Mouse (Mus musculus) c-Kit-positive CD71-positive TER-119-negative erythroid progenitor cells, embryonic 14.5 days (primary cell): ENCODE results near the gene Map3k12.

Experiments used
- DNase-seq: peaks from one replicate; pipeline ENCODE4 v3.0.0-alpha.2; 2013; ENCODE audit warnings: low read depth

Map3k12 gene

DNA sequence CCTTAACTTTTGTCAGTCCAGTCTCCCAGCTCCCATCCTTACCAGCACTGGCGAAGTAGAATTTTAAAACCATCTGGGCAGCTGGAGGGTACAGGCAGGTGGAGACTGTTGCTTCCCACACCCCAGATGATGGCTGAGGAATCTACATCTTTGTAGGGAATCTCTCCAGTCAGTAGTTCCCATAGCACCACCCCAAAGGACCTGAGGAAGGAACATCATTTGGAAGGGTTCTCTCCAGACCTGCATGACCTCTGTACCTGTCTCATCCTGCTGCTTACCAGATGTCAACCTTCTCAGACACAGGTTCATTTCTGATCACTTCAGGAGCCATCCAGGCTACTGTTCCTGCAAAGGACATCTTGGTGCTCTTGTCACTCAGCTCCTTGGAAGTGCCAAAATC lies 13.4 kb downstream of the Map3k12 start, which contains the start of gene Gm10337:
Gene Gm10337, plus strand, starts transcription at position 276 of the 400 bp plus-strand sequence.
- no peak for DNase-seq

DNA sequence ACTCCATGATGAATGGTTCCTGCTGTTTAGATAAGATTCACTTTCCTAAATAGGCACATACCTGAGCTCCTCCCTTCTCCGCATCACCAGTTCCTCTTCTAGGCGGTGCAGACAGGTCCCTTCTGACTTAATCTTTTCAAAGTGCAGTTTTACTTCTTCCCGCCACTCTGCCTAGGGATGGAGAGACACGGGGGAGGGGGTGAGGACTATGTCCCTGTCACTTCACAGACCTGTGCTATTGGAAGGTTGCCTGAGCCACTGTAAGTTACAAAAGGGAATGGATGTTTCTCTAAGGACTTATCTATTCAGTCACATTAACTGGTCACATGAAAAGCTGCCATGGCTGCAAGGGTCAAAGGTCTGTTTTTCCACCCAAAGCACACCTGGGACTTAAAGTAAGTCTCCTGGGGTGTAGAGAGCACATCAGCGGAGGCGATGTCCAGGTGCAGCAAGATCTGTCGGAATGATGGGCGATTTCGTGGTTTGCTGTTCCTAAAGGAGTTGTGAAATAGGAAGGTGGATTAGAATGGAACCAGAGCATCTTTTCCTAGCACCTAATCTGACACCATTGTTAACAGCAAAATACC lies 14.5 kb downstream of the Map3k12 start:
- DNase-seq = no peak

DNA sequence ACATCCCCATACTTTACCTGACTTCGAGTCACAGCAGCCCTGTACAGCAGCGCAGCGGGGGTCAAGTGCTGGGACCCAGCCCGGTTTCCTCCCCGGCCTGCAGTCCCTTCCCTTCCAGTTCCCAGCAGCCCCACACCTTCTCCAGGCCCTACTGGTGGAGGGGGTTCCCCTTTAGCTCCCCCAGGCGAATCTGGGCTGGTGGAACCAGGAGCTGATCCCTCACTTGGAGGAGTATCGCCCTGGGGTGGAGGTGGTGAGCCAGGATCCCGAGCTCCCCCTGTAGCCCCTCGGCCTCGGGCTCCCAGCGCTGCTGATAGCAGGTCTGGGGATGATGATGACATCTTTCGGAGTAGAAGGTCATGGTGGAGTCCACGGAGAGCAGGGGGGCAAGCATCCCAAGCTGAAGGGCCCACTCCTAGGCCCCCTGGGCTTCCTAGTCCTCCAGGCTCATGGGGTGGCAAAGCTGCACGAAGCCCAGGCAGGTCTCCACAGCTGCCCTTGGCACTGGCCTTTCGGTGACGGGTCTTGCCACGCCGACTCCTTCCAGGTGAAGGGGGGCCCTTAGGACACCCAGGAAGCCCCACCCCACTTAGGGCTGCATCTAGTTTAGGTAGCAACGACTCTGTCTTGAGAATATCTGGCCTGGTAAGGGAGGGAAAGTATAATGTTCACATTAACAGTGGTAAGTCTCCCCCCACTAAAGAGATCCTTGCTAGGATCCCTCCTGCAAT lies 15.6 kb downstream of the Map3k12 start:
- no peak for DNase-seq

DNA sequence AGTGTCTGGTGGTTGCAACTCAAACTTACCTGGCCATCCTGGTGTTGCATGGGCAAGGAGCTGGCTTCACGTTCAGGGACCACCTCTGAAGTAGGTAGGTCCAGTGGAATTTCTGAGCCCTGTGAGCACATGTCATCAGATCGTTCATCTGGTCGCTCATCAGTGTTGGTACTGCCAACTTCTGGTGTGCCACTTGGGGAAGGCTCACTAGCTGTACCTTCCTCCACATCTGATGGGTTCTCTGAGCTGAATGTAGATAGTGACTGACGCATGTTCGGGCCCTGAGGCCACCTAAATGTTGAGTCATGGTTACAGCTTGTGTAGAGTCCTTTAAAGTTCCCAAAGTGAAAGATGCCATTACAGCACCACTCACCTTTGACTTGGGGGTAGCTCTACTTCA lies 16.4 kb downstream of the Map3k12 start:
- no peak for DNase-seq

DNA sequence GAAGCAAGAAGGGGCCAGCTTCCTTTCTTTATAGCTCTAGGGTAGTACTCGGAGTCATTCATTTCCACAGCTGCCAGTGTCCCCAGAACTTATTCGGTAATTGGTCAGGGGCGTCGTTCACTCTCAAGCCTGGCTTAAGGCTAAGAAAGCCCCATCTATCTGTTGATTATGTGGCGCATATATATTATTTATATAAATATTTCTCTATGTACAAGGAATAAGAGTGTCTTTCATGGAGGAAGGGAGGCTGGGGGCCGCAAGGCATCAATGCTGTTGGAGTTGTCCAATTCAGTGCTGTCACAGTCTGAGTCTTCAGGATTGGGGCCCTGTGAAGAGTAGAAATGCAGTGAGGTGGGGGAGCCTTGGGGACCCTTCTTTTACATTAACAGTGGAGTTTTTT lies 17.0 kb downstream of the Map3k12 start:
- DNase-seq = no peak

DNA sequence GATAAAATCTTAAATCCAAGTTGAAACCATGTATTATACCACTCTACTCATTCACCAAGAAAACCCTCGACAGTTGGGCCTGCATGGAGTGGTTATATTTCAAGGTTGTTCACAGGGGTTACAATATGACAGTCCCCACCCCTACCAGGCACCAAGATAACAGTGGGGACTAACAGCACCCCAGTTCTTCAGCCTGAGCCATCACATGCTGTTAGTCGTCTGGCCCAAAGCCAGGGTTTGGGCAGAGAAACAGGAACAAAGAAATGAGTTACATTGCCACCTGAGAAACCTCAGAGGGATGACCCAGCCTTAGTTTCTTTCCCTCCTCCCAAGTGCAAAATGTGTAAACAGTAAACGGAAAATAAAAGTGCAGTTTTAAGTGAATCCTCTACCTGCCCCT lies 17.5 kb downstream of the Map3k12 start:
- no peak for DNase-seq

DNA sequence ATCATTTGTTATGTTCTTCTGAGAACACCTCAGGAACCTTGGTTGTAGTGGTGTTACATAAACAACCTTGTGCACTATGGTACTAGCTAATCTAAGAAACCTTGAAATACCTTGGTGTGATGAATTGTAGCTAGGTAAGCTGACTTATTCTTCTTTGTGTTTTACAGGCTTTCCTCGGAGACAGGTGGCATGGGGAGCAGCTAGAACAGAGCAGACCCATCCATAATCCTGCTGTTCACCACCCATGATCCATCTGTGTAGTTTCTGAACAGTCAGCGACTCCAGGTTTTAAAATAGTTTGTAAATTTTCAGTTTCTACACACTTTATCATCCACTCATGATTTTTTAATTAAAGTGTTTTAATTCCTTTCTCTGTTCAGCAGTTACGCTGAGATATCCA lies 18.5 kb downstream of the Map3k12 start:
- DNase-seq = no peak

DNA sequence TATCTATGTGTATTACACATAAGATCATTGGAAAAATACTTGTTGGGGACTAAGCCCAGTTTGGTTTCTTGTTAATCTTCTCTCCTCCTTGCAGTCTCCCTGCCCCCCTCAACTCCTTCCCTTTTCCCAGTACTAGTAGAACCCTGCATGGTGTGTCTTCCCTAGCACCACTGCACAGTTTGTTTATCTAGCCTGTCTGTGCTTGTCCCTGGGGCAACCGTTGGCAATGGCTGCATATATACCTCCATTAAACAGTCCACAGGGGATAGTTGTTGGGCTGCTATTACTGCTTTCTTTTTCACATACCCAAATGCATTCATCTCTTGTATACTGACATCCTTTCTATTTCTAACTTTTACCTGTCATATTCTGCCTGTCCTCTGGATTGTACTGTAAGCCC lies 29.2 kb downstream of the Map3k12 start:
- no peak for DNase-seq

DNA sequence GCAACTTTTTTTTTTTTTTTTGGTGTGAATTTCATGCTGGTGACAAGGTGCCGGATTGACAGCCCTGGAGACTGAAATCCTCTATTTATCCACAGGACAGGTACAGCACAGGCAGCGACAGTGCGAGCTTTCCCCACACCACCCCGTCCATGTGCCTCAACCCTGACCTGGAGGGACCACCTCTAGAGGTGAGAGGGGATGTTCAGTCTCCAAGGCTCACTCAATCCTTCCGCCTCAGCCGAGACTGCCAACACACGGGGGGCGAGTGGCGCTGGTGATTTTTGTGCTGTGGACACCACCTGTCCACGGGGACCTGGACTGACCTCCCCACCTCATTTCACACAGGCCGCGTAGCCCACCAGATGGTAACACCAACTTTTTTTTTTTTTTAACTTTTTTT lies 31.0 kb downstream of the Map3k12 start:
- DNase-seq = no peak

DNA sequence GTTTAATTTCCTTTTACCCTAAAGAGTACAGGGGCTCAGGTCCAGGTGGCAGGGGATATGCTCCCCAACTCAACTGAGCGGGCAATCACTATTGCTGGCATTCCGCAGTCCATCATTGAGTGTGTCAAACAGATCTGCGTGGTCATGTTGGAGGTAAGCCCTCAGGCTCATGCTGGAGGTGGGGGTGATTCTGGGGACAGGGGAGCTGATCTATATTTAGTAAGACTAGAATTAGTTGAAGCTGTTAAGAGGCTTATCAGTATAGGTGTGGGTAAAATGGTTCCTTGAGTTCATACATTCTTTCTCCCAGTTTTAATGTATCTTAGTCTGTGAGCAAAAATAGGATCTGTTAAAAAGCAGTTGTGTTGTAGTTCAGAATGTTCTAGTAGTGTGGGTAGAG lies 33.7 kb downstream of the Map3k12 start:
- no peak for DNase-seq

DNA sequence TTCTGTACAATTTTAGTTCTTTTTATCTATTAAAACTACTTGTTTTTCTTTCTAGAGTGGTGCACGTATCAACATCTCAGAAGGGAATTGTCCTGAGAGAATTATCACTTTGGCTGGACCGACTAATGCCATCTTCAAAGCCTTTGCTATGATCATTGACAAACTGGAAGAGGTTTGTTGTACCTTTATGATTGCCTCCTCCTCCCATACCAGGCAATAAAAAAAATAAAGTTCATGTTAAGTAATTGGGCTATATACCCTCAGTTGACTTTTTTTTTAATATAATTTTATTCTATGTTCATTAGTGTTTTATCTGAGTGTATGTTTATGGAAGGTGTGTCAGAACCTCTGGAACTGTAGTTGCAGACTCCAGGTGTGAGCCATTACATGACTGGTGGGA lies 42.3 kb downstream of the Map3k12 start:
- no peak for DNase-seq

DNA sequence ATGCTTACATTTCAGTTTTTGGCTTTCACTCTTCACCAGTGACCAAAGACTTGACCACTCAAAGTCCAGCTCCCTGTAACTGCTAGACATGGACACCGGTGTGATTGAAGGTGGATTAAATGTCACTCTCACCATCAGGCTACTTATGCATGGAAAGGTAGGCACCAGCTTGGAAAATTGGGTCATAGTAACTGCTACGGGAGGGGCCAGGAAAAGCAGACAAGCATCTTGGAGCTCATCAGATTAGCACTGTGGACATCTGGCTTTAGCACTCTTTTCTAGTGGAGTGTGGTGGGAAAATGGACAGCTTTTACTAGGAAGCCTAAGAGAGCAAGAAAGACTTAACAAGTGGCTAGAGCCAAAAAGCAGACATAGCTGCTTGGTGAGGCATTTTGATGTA lies 43.6 kb downstream of the Map3k12 start:
- DNase-seq = no peak

DNA sequence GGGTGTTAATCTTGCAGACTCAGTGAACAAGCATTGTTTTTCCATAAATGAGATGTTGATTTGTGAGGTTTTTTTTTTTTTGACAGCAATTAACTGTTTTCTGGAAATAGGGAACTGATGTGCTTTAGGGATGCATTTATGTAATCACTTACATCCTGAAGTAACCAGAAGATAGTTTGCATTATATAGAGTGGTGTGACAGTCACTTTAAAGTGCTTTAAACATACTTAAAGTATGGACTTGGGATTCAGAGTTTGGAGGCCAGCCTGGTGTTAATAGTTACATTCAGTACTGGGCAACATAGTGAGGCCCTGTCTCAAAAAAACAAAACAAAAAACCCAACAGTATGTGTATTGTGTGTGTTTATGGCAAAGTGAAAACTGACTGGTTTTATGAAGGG lies 45.1 kb downstream of the Map3k12 start:
- no peak for DNase-seq

DNA sequence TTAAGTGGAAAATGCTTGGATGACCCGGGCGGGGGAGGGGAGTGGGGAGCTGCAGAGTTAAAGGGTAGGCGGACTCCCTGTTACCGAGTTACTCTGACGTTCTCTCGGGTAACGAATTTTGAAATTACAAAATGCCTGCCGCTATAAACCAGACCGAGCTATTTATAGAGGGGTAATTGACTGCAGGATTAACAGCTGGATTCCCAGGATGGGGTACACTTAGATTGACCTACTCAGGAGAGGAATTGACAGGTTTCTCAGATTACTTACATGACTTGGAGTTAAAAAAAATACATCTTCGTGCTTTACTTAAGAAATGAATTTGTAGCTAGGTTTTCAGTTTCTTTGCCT lies 45.6 kb downstream of the Map3k12 start:
- no peak for DNase-seq

DNA sequence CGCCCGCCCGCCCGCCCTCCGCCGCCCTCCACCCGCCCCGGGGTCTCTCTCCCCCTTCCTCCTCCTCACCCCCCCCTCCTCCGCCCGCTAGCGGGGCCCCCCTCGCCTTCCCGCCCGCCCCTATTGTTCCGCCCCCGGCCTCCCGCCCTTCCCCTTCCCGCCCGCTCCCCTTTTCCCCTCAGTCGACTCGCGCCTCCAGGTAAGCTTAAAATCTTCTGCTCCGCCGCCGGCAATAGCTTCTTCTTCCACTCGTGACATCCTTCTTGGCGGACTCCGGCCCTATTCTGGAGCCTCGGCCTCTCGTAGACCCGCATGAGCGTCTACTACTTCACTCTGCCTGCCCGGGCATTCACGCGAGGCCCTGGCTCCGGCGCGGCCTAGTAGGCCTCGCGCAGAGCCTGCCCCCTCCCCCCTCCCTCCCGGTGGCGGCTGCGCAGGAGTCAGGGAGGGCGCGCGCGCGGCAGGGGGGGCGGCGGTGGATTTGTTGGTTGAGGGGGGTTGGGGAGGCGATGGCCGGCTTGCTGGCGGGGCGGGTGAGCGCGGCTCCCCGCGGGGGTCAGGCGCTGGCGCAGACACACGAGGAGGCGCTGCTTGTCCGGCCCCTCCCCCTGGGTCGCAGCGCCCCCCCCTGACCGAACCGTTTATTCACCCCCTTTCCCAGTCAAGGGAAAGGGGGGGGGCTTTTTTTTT lies 46.1 kb downstream of the Map3k12 start:
- DNase-seq = peak; percentile 41

DNA sequence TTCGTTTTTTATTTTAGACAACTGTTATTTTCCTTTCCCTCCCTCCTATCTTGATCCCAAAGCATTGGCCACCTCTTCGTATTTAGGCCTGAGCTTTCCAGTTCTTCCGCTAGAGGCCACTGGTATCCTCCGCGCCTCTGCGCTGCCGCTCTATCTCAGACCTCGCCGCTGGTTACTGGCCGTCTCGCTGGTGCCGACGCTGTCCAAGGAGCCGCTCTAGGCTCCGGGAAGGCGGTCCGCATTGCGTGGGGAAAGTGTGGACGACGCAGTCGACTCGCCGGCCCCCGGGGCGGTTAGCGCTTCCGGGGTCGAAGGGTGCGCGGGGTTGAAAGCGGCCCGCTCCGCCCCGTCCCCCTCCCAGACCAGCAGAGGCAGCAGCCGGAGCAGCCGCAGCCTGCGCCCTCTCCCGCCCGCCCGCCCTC lies 46.7 kb downstream of the Map3k12 start, which contains the start of gene Pcbp2:
Gene Pcbp2, plus strand, starts transcription at position 357 of the 422 bp plus-strand sequence.
- peak; percentile 96 for DNase-seq

DNA sequence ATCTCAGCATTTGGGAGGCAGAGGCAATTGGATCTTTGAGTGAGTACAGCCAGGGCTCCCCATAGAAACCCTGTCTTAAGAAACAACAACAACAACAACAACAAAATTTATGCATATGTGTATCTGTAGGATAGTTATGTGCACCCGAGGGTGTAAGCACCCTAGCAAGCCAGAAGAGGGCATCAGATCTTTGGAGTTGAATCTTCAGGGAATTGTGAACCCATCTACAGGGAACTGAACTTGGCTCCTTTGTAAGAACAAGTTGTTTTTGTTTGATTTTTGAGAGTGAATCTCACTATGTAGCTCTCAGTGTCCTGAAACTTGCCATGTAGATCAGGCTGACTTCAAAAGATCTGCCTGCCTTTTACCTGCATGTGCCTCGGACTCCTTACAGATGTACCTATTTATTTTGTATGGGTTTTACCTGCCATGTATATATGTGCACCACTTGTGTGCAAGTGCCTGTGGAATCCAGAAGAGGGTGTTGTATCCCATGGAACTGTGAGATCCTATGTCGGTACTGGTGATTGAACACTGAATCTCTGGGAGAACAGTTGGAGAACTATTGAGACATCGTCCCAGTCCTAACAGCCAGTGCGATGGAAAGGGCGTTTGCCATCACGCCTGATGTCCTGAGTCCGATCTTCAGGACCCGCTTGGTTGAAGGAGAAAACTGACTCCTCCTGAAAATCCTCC lies 48.0 kb downstream of the Map3k12 start:
- DNase-seq = no peak

DNA sequence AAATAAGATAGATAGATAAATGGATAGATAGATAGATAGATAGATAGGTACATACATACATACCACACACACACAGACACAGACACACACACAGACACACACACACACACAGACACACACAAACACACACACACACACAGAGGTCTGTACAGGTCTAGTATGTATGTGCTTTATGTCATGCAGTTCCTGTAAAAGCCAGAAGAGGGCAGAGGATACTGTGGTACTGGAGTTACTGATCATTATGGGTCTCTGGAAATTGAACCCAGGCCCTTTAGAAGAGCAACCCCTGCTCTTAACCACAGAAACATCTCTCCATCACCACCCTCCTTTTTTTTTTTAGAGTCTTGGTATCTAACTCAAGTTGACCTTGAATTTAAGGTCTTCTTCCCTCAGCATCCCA lies 53.2 kb downstream of the Map3k12 start:
- DNase-seq = peak; percentile 48

DNA sequence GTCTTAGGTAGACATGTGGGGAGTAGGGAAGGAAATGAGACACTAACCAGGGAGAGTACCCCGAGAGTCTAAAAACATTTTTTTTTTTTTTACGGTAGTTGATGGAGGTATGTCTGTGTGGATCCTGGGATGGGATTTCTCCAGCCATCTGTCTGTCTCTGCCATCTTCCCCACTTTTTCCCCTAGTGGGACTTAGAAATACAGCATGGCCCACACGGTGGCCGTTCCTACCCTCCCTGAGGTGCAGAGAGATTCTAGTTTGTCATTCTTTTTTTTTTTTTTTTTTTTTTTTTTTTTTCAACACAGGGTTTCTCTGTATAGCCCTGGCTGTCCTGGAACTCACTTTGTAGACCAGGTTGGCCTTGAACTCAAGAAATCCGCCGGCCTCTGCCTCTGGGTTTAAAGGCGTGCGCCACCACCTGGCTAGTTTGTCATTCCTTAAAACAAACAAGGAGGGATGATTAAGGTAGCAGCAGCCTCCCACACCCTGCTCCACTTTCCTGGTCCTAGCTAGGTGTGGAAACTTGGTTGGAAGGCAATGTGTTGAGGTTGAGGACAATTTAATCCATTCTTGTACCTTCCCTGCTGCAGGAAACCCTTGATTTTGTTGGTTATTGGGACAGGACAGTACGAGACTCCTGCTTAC lies 55.3 kb downstream of the Map3k12 start:
- DNase-seq = no peak

DNA sequence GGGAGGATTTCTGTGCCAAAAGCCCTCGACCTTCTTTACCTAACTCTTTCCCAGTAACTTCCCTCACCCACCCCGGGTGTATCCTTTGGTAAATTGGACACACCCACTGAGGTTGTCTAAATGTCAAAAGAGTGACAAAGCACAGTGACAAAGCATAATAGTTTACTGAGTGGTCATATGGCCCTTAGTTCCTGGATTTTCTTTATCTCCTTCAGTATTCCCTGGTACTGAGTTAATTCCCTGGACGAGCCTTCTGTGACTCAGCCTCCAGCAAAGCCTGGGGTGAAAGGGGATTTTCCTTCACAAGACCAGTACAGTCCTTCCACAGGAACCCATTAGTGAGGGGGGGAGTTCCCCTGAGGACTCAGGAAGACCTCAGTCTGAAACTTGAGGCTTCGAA lies 55.9 kb downstream of the Map3k12 start:
- peak; percentile 49 for DNase-seq

DNA sequence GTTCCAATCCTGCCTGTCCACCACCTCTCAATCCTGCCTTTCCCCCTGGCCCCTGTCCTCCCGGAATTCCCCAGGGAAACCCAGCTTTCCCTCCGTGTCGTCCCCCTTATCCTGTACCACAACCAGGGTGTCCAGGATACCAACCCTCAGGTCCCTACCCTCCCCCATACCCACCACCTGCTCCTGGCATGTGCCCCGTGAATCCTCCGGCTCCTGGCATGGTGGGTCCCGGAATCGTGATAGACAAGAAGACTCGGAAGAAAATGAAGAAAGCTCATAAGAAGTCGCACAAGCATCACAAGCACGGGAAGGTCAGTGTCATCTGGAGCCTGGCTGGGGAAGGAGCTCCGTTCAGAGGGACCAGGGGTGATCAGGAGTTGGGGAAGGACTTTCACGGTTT lies 56.5 kb downstream of the Map3k12 start:
- no peak for DNase-seq

DNA sequence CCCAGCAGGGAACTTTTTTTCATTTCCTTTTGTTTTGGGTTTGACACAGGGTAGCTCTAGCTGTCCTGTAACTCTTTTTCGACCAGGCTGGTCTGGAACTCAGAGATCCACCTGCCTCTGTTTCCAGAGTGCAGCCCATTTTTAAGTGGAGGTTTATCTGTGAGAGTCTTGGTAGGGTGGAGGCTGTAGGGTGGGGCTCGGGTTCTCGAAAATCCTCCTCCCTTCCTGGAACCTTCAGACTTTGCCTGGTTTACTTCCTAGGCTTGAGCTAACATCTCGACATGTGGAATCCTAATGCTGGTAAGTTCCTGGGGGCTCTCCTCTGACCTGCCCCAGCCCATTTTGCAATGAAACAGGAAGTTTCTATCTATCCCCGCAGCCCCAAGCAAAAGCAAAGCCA lies 57.0 kb downstream of the Map3k12 start:
- DNase-seq = peak; percentile 82
